Mouse (Mus musculus): Measurements from ENCODE around the gene Mdm1. TPM values are rescaled to one million over a fixed set of nuclear protein-coding genes. Genes with fewer than 3 reads are reported as not detected.
A peak's percentile ranks its signal among the peaks of the same experiment; 100 is the strongest.

Gene Mdm1
- polyA plus RNA-seq, 1 experiment = 23.3 TPM

- no peak overlapping the region for H3K4me3 ChIP-seq (ENCODE audit: control insufficient read depth, insufficient read depth, low read length)
- no peaks in the 10 kb centered on the region for H3K36me3 ChIP-seq (ENCODE audit: control insufficient read depth, insufficient read depth, low read length)
- peaks cover 28% of the 10 kb centered on the region for H3K4me1 ChIP-seq (replicated peaks; ENCODE audit: control insufficient read depth, insufficient read depth, low read length)
- 86% methylated on average over 7 of the region's 7 CpGs for WGBS
- DNase-seq = no peak
- no peaks in the 10 kb centered on the region for H3K27me3 ChIP-seq (ENCODE audit: control insufficient read depth, insufficient read depth, low read length)
- H3K27ac ChIP-seq (ENCODE audit: control insufficient read depth, insufficient read depth, low read length) = no peak overlapping the region
- no peak for TF ChIP-seq CTCF (IDR thresholded peaks at IDR 0.05; ENCODE audit: borderline replicate concordance, control insufficient read depth, extremely low read depth, insufficient read depth, low read length, poor library complexity)
- TF ChIP-seq POLR2A (IDR thresholded peaks at IDR 0.05; ENCODE audit: control insufficient read depth, extremely low read depth, insufficient read depth, low read length, poor library complexity) = no peak
Observed at GRCm38 (mm10) chr10:118110921-118111301, 30.7 kb upstream of the Mdm1 start.

GRCm38 (mm10) chr10:118111621-118112020 lies 30.0 kb upstream of the Mdm1 start:
- WGBS = 30% methylated on average over 7 of the region's 7 CpGs
- no peak overlapping the region for H3K4me3 ChIP-seq (ENCODE audit: control insufficient read depth, insufficient read depth, low read length)
- no peaks in the 10 kb centered on the region for H3K36me3 ChIP-seq (ENCODE audit: control insufficient read depth, insufficient read depth, low read length)
- no peak for TF ChIP-seq CTCF (IDR thresholded peaks at IDR 0.05; ENCODE audit: borderline replicate concordance, control insufficient read depth, extremely low read depth, insufficient read depth, low read length, poor library complexity)
- TF ChIP-seq POLR2A (IDR thresholded peaks at IDR 0.05; ENCODE audit: control insufficient read depth, extremely low read depth, insufficient read depth, low read length, poor library complexity) = no peak
- DNase-seq = no peak
- H3K4me1 ChIP-seq (replicated peaks; ENCODE audit: control insufficient read depth, insufficient read depth, low read length) = peaks cover 25% of the 10 kb centered on the region
- no peaks in the 10 kb centered on the region for H3K27me3 ChIP-seq (ENCODE audit: control insufficient read depth, insufficient read depth, low read length)
- no peak overlapping the region for H3K27ac ChIP-seq (ENCODE audit: control insufficient read depth, insufficient read depth, low read length)

- 90% methylated on average over 11 of the region's 11 CpGs for WGBS
- TF ChIP-seq CTCF (IDR thresholded peaks at IDR 0.05; ENCODE audit: borderline replicate concordance, control insufficient read depth, extremely low read depth, insufficient read depth, low read length, poor library complexity) (no peak), POLR2A (IDR thresholded peaks at IDR 0.05; ENCODE audit: control insufficient read depth, extremely low read depth, insufficient read depth, low read length, poor library complexity) (no peak)
- H3K4me3 ChIP-seq (ENCODE audit: control insufficient read depth, insufficient read depth, low read length) = no peak overlapping the region
- no peaks in the 10 kb centered on the region for H3K27me3 ChIP-seq (ENCODE audit: control insufficient read depth, insufficient read depth, low read length)
- peaks cover 23% of the 10 kb centered on the region for H3K4me1 ChIP-seq (replicated peaks; ENCODE audit: control insufficient read depth, insufficient read depth, low read length)
- no peak overlapping the region for H3K27ac ChIP-seq (ENCODE audit: control insufficient read depth, insufficient read depth, low read length)
- H3K36me3 ChIP-seq (ENCODE audit: control insufficient read depth, insufficient read depth, low read length) = no peaks in the 10 kb centered on the region
- DNase-seq = no peak
Observed at GRCm38 (mm10) chr10:118112294-118112893, 29.2 kb upstream of the Mdm1 start.

- H3K27me3 ChIP-seq (ENCODE audit: control insufficient read depth, insufficient read depth, low read length) = no peaks in the 10 kb centered on the region
- no peak overlapping the region for H3K4me3 ChIP-seq (ENCODE audit: control insufficient read depth, insufficient read depth, low read length)
- 94% methylated on average over 9 of the region's 9 CpGs for WGBS
- no peak for DNase-seq
- TF ChIP-seq POLR2A (IDR thresholded peaks at IDR 0.05; ENCODE audit: control insufficient read depth, extremely low read depth, insufficient read depth, low read length, poor library complexity) = no peak
- no peak for TF ChIP-seq CTCF (IDR thresholded peaks at IDR 0.05; ENCODE audit: borderline replicate concordance, control insufficient read depth, extremely low read depth, insufficient read depth, low read length, poor library complexity)
- H3K36me3 ChIP-seq (ENCODE audit: control insufficient read depth, insufficient read depth, low read length) = no peaks in the 10 kb centered on the region
- H3K4me1 ChIP-seq (replicated peaks; ENCODE audit: control insufficient read depth, insufficient read depth, low read length) = peaks cover 23% of the 10 kb centered on the region
- no peak overlapping the region for H3K27ac ChIP-seq (ENCODE audit: control insufficient read depth, insufficient read depth, low read length)
Observed at GRCm38 (mm10) chr10:118113256-118113682, 28.3 kb upstream of the Mdm1 start.

GRCm38 (mm10) chr10:118114271-118114670 lies 27.3 kb upstream of the Mdm1 start:
- H3K4me3 ChIP-seq (ENCODE audit: control insufficient read depth, insufficient read depth, low read length) = no peak overlapping the region
- H3K27me3 ChIP-seq (ENCODE audit: control insufficient read depth, insufficient read depth, low read length) = no peaks in the 10 kb centered on the region
- H3K27ac ChIP-seq (ENCODE audit: control insufficient read depth, insufficient read depth, low read length) = no peak overlapping the region
- no peak for TF ChIP-seq CTCF (IDR thresholded peaks at IDR 0.05; ENCODE audit: borderline replicate concordance, control insufficient read depth, extremely low read depth, insufficient read depth, low read length, poor library complexity)
- TF ChIP-seq POLR2A (IDR thresholded peaks at IDR 0.05; ENCODE audit: control insufficient read depth, extremely low read depth, insufficient read depth, low read length, poor library complexity) = no peak
- 46% methylated on average over 1 of the region's 1 CpGs for WGBS
- no peaks in the 10 kb centered on the region for H3K36me3 ChIP-seq (ENCODE audit: control insufficient read depth, insufficient read depth, low read length)
- H3K4me1 ChIP-seq (replicated peaks; ENCODE audit: control insufficient read depth, insufficient read depth, low read length) = peaks cover 23% of the 10 kb centered on the region
- DNase-seq = no peak

GRCm38 (mm10) chr10:118116456-118116855 lies 25.2 kb upstream of the Mdm1 start:
- WGBS = 46% methylated on average over 2 of the region's 2 CpGs
- H3K36me3 ChIP-seq (ENCODE audit: control insufficient read depth, insufficient read depth, low read length) = no peaks in the 10 kb centered on the region
- peaks cover 25% of the 10 kb centered on the region for H3K4me1 ChIP-seq (replicated peaks; ENCODE audit: control insufficient read depth, insufficient read depth, low read length)
- peak overlapping the region; percentile 58 for H3K27ac ChIP-seq (ENCODE audit: control insufficient read depth, insufficient read depth, low read length)
- no peak for DNase-seq
- no peak overlapping the region for H3K4me3 ChIP-seq (ENCODE audit: control insufficient read depth, insufficient read depth, low read length)
- H3K27me3 ChIP-seq (ENCODE audit: control insufficient read depth, insufficient read depth, low read length) = no peaks in the 10 kb centered on the region
- no peak for TF ChIP-seq POLR2A (IDR thresholded peaks at IDR 0.05; ENCODE audit: control insufficient read depth, extremely low read depth, insufficient read depth, low read length, poor library complexity)
- TF ChIP-seq CTCF (IDR thresholded peaks at IDR 0.05; ENCODE audit: borderline replicate concordance, control insufficient read depth, extremely low read depth, insufficient read depth, low read length, poor library complexity) = no peak

Data from thymus, adult 2 months (tissue).